Mouse (Mus musculus) brain, embryonic 14.5 days (tissue): ENCODE results near the gene Tenm3.

ENCODE experiments used
- CTCF ChIP-seq: fragments of 200-500 bp; IDR thresholded peaks from 2 replicates; pipeline ENCODE4 v1.5.1; 2012; ENCODE audit warnings: inconsistent platforms, mild to moderate bottlenecking, moderate library complexity, borderline replicate concordance; ENCODE audit not compliant: insufficient read depth, insufficient read length; ENCODE audit errors: extremely low read depth
- POLR2A ChIP-seq: fragments of 200-500 bp; IDR thresholded peaks from 2 replicates; pipeline ENCODE4 v1.6.1; 2012; ENCODE audit warnings: mild to moderate bottlenecking, inconsistent platforms, borderline replicate concordance; ENCODE audit not compliant: poor library complexity, insufficient read depth, insufficient read length, severe bottlenecking; ENCODE audit errors: extremely low read depth

DNA sequence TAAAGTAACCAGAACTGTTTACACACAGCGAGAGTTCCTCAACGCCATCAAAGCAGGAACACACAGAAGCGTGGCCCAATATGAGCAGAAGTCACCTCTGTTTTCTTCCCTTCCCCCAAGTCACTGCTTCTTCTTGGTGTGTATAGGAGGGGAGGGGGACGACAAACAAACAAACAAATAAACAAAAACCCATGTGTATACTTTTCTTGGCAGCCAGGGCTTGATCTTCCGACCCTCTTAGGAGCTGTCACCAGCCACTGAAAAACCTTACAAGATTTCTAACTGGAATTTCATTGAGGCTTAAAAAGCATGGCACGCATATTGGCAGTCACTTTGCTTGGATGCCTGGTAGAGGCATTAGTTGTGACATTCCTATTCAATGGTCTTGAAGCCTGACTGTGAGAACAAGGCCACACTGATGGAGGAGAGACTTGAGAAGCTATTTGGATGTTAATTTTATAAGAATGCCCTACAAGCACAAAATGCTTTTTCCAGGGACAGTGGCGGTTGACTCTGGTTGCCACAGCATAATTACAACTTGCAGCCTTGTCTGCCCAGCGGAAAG is 366.3 kb downstream of the Tenm3 start:
- TF ChIP-seq POLR2A (no peak), CTCF (no peak)
